Mouse (Mus musculus) forebrain, embryonic 16.5 days (tissue): ENCODE data around the gene Ctrc. TPM values are rescaled to one million over a fixed set of nuclear protein-coding genes. Genes with fewer than 3 reads are reported as not detected.

Source experiments
- ATAC-seq: fragments of 200-750 bp; cut with Nextera tagmentation; 2 replicates; pipeline ENCODE4 v1.8.0; 2017; ENCODE audit warnings: mild to moderate bottlenecking, moderate library complexity
- H3K27ac ChIP-seq: fragments of 300-500 bp; sonication (generic); 2 replicates; pipeline ENCODE4 v1.5.1; 2014; ENCODE audit warnings: low read length, control low read depth
- H3K27me3 ChIP-seq: fragments of 300-500 bp; sonication (generic); replicated peaks from 2 replicates; pipeline ENCODE4 v1.6.1; 2014; ENCODE audit warnings: low read length; ENCODE audit not compliant: control insufficient read depth, insufficient read depth
- H3K36me3 ChIP-seq: fragments of 300-500 bp; sonication (generic); 2 replicates; pipeline ENCODE4 v1.6.1; 2014; ENCODE audit not compliant: control insufficient read depth, insufficient read depth
- H3K4me1 ChIP-seq: fragments of 300-500 bp; sonication (generic); replicated peaks from 2 replicates; pipeline ENCODE4 v1.6.1; 2014; ENCODE audit warnings: low read length; ENCODE audit not compliant: control insufficient read depth, insufficient read depth
- H3K4me2 ChIP-seq: fragments of 300-500 bp; sonication (generic); 2 replicates; pipeline ENCODE4 v1.6.1; 2014; ENCODE audit warnings: mild to moderate bottlenecking, low read length, control low read depth
- H3K4me3 ChIP-seq: fragments of 300-500 bp; sonication (generic); replicated peaks from 2 replicates; pipeline ENCODE4 v1.5.1; 2014; ENCODE audit warnings: mild to moderate bottlenecking, low read length, control low read depth
- H3K9ac ChIP-seq: fragments of 300-500 bp; sonication (generic); replicated peaks from 2 replicates; pipeline ENCODE4 v1.6.1; 2014; ENCODE audit warnings: low read depth, low read length, control low read depth
- H3K9me3 ChIP-seq: fragments of 300-500 bp; sonication (generic); 2 replicates; pipeline ENCODE4 v1.6.1; 2016; ENCODE audit warnings: low read length; ENCODE audit not compliant: control insufficient read depth
- WGBS: fragments of 180-500 bp; shearing (Covaris S2); extraction: QIAGEN DNeasy Blood & Tissue Kit; methylation state at CpG from one replicate; pipeline ENCODE4 v1.1.7; 2014; 5-methylcytosine and 5-hydroxymethylcytosine counted together
- polyA plus RNA-seq: library from polyadenylated mRNA; unstranded; fragments of >200 nt; fragmentation: Nextera tagmentation; extraction: Ambion mirVana; gene quantifications from 2 replicates; pipeline ENCODE4 v1.2.1, GENCODE M21; 2015

Gene Ctrc
- polyA plus RNA-seq, 1 experiment from 2014 or later = not detected

DNA sequence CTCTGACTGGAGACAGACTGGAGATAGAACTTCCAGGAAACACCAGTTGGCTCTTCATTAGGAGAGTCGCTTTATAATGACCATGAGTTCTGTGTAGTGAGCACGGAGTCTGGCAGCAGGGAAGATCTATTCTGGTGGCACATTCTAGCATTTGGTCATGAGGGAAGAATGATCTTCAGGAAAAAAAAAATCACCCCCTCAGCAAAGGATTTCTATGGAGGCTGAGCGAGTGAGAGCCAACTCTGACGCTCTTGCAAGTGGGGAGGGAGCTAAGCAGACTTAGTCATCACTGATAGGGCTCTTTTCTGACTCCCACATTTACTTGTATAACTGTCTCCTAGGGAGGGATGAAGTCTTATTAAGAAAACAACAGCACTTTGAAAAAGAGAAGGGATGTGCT is 32.9 kb upstream of the Ctrc start:
- no peaks in the 10 kb centered on the region for H3K9me3 ChIP-seq
- H3K4me2 ChIP-seq = no peak overlapping the region
- WGBS = 82% methylated on average over 4 of the region's 4 CpGs
- ATAC-seq = no peak
- no peak overlapping the region for H3K9ac ChIP-seq
- H3K4me1 ChIP-seq = peaks cover 11% of the 10 kb centered on the region
- H3K27ac ChIP-seq = no peak overlapping the region
- H3K36me3 ChIP-seq = no peaks in the 10 kb centered on the region
- no peak overlapping the region for H3K4me3 ChIP-seq
- H3K27me3 ChIP-seq = no peaks in the 10 kb centered on the region

GRCm38 (mm10) chr4:141878621-141879020 is 32.5 kb upstream of the Ctrc start:
- 80% methylated on average over 7 of the region's 7 CpGs for WGBS
- Histone ChIP-seq H3K27me3 (no peaks in the 10 kb centered on the region), H3K4me3 (no peak overlapping the region), H3K9me3 (no peaks in the 10 kb centered on the region), H3K4me1 (peaks cover 15% of the 10 kb centered on the region), H3K36me3 (no peaks in the 10 kb centered on the region), H3K4me2 (no peak overlapping the region), H3K27ac (no peak overlapping the region), H3K9ac (no peak overlapping the region)
- no peak for ATAC-seq

- Histone ChIP-seq H3K27ac (no peak overlapping the region), H3K4me1 (peaks cover 44% of the 10 kb centered on the region), H3K4me2 (peak overlapping the region; percentile 80), H3K27me3 (no peaks in the 10 kb centered on the region), H3K9ac (peak overlapping the region; percentile 87), H3K9me3 (no peaks in the 10 kb centered on the region), H3K4me3 (peak overlapping the region; percentile 87), H3K36me3 (no peaks in the 10 kb centered on the region)
- ATAC-seq = peak; percentile 5
- WGBS = 11% methylated on average over 8 of the region's 8 CpGs
Observed at GRCm38 (mm10) chr4:141875481-141876108, 29.4 kb upstream of the Ctrc start.

- H3K9ac ChIP-seq = peak within 1 kb of the TSS; percentile 87
- under 1% methylated on average over 68 of the region's 73 CpGs for WGBS
- H3K36me3 ChIP-seq = no peaks in the 10 kb centered on the region
- peak within 1 kb of the TSS; percentile 87 for H3K4me3 ChIP-seq
- peak; percentile 92 for ATAC-seq
- H3K27me3 ChIP-seq = no peaks in the 10 kb centered on the region
- no peaks in the 10 kb centered on the region for H3K9me3 ChIP-seq
- 0 out of 2 replicates have a peak within 1 kb of the TSS, but pooled peaks have one; percentile 1 for H3K27ac ChIP-seq
- H3K4me2 ChIP-seq = peak within 1 kb of the TSS; percentile 80
- H3K4me1 ChIP-seq = peaks cover 46% of the 10 kb centered on the region
Observed at GRCm38 (mm10) chr4:141874601-141875460, 28.7 kb upstream of the Ctrc start, which contains the start of gene Efhd2. Gene Efhd2 (minus strand): TSS chr4:141874920.

GRCm38 (mm10) chr4:141874111-141874600 is 28.0 kb upstream of the Ctrc start:
- ATAC-seq = peak; percentile 3; the same call in 1 of the 2 replicates
- H3K27me3 ChIP-seq = no peaks in the 10 kb centered on the region
- H3K4me1 ChIP-seq = peaks cover 46% of the 10 kb centered on the region
- 1% methylated on average over 19 of the region's 19 CpGs for WGBS
- H3K36me3 ChIP-seq = no peaks in the 10 kb centered on the region
- no peaks in the 10 kb centered on the region for H3K9me3 ChIP-seq
- H3K9ac ChIP-seq = peak overlapping the region; percentile 87
- H3K4me2 ChIP-seq = peak overlapping the region; percentile 80
- no peak overlapping the region for H3K27ac ChIP-seq
- peak overlapping the region; percentile 87 for H3K4me3 ChIP-seq

DNA sequence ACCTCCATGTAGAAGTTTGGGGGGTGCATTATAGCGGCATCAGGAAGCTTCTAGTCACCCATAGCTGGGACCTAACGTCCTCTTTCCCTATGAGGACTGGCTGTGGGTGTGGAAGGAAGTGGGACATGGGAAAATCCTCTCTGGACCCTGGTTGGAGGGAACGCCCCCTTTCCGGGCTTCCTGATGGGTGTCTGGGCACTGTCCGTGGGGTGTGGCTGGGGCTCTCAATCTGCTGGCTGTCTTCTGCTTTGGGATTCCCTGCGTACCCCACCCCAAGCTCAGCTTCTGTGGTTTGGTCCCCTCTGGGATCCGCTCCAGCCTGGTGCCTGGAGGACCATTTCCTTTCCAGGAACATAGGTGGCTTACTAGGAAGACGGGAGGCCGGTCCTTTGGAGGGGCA is 26.8 kb upstream of the Ctrc start:
- WGBS = 81% methylated on average over 9 of the region's 9 CpGs
- Histone ChIP-seq H3K4me3 (peak overlapping the region; percentile 87), H3K27me3 (no peaks in the 10 kb centered on the region), H3K9ac (no peak overlapping the region; the same call in none of the 2 replicates), H3K27ac (no peak overlapping the region), H3K9me3 (no peaks in the 10 kb centered on the region), H3K4me2 (peak overlapping the region; percentile 80), H3K36me3 (no peaks in the 10 kb centered on the region), H3K4me1 (peaks cover 46% of the 10 kb centered on the region)
- no peak for ATAC-seq

DNA sequence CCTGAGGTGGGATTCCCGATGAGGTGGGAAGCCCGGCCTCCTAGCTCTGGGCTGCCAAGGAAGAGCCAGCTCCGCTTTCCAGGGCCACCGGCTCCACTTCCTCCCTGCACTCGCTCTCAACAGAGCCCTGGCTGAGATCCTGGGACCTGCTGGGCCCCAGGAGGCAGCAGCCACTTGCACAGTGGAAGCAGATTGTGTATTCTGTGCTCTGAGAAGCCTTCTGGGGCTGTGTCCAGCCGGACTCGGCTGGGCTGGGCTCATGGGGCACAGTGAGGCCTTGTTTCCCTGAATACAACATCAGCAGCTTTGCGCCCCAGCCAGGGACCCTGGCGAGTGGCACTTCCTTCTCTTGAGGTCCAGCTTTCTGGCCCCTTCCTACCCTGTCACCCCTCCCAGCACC is 25.8 kb upstream of the Ctrc start:
- peaks cover 57% of the 10 kb centered on the region for H3K4me1 ChIP-seq
- H3K27me3 ChIP-seq = no peaks in the 10 kb centered on the region
- H3K9me3 ChIP-seq = no peaks in the 10 kb centered on the region
- H3K9ac ChIP-seq = peak overlapping the region; percentile 1
- WGBS = 47% methylated on average over 9 of the region's 9 CpGs
- H3K4me3 ChIP-seq = peak overlapping the region; percentile 87
- H3K4me2 ChIP-seq = peak overlapping the region; percentile 80
- ATAC-seq = peak; percentile 3; the same call in 1 of the 2 replicates
- H3K36me3 ChIP-seq = no peaks in the 10 kb centered on the region
- peak overlapping the region; percentile 34; the same call in 1 of the 2 replicates for H3K27ac ChIP-seq

GRCm38 (mm10) chr4:141871333-141871725 is 25.2 kb upstream of the Ctrc start:
- no peaks in the 10 kb centered on the region for H3K27me3 ChIP-seq
- WGBS = 88% methylated on average over 3 of the region's 3 CpGs
- peak overlapping the region; percentile 34; the same call in 1 of the 2 replicates for H3K27ac ChIP-seq
- no peak for ATAC-seq
- peak overlapping the region; percentile 1; the same call in 1 of the 2 replicates for H3K9ac ChIP-seq
- H3K4me1 ChIP-seq = peaks cover 63% of the 10 kb centered on the region
- H3K36me3 ChIP-seq = no peaks in the 10 kb centered on the region
- H3K4me2 ChIP-seq = peak overlapping the region; percentile 80
- no peak overlapping the region for H3K4me3 ChIP-seq
- H3K9me3 ChIP-seq = no peaks in the 10 kb centered on the region
